Mouse (Mus musculus): ENCODE results near the gene Pigv.

Gene Pigv

DNA sequence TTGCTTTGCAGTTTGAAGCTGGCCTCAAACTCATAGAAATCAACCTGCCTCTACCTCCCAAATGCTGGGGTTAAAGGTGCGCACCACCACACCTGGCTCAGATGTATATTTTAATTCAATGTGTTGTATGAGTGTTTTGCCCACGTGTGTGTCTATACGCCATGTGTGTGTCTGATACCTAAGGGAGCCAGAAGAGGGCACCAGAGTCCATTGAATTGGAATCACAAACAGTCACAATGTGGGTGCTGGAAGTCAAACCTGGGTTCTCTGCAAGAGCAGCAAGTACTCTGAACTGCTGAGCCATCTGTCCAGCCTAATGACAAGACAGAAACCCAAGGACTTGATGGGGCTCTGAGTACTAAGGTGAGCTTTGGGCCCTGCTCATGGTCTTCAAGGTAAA is 27.3 kb downstream of the Pigv start:
- no peak for DNase-seq

DNA sequence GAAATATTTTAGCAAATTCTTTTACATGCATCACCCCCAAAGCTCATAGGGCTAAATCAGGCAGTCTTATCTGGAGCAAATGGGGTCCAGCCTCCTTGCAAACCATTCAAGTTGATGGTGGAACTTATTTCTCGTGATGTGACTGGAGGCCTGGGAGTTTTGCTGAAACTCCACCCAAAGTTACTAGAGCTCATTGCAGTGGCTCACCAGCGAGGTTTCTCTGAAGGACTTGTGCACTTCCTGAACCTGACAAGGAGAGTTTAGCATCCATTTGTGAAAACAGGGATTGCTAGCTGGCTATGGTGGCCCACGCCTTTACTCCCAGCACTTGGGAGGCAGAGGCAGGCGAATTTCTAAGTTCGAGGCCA is 38.4 kb downstream of the Pigv start:
- DNase-seq: no peak

DNA sequence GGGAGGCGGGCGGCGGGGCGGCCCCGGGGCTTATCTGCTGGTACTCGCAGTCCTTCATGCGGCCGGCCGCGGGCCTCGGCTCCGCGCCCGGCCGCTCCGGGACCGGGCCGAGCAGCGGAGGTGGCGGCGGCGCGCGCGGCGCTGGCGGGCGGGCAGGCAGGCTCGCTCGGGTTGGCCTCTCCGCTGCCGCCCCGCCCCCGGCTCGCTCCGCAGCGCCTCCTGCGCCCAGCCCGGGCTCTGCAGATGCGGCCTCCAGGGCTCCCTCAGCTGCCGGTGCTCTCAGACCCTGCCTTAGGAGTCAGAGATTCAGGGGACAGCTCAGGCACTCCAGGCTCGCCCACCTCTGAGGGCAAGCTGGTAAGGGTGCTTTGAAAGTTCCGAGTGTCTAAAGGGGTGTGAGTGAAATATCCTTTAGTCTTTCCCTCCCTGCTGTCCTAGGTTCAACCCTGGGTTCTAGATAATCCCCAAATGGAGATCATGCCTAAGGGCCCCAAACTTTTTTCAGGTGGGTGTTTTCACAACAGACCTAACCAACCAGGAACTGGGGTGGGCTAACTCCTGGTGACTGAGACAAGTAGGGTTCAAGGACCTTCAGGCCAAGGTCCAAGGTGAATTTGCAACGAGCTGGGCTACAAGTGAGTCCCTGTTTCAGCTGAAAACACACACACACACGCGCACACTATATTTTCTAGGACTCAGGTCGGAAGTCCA is 39.0 kb downstream of the Pigv start:
- peak; percentile 89 for DNase-seq

DNA sequence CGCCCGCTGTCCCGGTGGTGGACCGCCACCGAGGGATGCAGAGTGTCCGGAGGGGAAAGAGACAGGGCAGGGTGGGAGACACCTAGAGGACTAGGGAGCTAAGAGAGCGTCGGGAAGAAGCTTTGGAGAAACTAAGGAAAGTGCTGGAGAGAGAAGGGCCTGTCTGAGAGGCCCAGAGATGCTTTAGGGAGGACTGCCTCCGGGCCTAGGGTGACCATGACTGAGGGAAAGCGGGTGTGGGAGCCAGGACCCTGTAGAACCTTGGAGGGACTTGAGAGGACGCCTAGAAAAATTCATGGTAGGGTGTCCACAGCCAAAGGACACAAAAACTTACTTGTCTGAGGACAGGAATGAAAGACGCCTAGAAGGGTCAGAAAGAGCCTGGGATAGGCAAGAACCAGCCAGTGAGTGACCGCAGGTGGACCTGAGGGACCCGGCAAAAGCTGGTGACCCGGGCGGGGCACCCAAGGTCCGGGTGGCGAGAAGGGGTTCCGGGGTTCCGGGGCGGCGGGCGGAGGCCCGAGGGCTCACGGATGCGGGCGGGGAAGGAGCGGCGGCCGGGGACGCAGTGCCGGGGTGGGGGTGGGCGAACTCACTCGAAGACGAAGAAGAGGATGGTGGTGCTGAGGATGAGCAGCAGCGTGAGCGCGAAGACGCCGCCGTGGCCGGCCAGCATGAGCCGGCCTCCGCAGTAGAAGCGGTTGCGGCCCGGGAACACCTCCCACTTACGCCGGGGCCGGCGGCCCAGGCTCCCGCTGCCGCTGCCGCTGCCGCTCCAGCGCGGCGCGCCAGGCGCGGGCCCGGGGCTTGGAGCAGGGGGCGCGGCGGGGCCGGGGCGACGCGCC is 39.7 kb downstream of the Pigv start:
- DNase-seq: no peak

DNA sequence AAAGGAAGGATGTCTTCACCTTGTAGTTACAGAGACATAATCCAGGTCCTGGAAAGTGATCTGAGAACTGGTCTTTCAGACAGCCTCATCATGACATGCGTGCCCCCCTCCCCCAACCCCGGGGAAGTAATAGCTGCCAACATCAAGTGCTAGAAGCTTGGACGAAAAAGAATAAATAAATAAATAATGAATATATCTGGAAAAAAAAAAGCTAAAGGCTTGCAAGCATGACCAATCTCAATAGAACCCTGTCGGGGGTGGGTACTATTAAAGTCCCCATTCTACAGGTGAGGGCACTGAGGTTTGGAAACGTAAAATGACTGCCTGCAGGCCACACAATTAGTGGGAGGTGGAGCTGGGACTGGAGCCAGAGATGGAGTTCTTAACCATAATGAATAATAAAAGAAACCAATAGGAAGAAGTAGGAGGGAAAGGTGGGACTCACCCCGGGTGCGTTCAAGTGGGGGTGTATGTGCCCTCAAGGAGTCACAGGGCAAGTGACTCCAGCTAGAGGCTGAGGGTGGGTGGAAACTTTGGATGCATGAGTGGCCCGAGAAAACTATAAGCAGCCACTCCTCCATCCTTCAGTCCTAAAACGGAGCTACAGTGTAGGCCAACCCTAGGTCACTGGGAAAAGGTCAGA is 40.6 kb downstream of the Pigv start:
- DNase-seq: no peak

DNA sequence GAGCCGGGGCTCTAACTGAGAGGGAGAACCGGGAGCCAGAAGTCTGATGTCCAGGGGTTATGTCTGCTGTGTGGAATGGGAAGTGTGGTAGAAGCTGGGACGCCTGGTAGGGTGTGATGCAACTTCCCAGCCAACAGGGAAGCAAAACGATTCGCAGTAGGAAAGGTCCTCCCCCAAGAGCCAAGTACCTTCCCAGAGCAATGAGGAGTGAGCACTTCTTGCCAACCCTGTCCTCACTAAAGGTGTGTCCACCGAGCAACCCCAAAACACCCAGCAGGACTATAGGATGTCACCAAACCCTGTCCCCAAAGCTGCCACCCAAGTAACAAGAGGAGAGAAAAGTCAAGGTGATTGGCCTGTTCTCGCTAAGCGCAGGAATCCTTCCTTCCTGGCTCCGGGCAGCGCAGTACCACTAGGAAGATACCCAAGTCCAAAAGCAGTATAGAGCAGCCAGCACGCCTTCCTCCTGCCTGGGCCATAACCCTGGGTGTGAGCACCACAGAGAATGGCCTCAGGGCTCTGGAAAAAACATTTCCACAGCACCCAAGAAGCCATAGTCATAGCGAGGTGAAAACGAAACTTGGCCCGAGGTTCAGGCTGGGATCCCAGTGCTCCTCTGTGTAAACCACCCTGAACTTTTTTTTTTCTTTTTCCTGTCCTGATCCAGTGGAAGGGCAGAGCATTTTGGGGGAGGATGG is 41.2 kb downstream of the Pigv start:
- DNase-seq: no peak

DNA sequence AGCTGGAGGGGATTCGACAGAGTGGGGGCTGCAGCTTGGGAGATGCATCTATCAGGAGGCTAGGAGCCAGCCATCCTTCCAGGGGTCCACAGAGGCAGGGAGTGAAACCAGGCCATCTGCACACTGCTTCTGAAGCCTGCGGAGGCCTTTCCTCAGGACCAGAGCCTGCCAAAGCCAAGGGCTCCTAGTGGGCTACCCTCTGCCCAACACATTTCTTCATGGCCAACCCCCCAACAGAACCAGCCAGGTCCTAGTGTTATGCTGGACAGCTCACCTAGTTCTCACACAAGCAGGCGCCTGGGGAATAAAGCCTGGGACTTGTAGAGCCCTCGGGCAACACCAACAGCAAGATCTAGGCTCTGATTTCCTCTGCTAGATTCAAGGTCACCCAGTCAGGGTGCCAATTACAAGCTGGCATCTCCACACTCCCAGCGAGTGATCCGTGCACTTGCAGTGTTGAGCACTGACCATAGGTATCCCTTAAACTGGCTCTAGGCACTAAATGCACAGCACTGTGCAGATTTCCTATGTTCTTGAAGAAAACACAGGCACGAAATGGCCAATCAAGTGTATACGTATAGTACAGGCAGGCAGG is 42.0 kb downstream of the Pigv start:
- DNase-seq: no peak

DNA sequence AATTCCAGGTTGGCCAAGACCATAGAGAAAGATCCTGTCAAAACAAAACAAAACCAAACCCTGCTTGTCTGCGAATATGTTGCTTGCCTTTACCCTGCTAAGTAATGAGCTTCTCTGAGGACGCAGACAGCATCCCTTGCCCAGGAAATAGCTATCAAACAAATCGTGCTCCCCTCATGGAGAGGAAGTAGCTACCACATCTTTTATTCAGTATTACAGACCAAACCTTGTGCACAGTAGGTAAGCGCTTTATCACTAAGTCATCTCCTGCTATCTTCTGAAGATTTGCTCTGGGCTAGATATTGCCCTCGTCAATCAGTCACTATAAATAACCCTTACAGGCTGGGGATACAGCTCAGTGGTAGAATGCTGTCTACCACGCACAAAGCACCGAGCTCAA is 43.3 kb downstream of the Pigv start:
- no peak for DNase-seq

DNA sequence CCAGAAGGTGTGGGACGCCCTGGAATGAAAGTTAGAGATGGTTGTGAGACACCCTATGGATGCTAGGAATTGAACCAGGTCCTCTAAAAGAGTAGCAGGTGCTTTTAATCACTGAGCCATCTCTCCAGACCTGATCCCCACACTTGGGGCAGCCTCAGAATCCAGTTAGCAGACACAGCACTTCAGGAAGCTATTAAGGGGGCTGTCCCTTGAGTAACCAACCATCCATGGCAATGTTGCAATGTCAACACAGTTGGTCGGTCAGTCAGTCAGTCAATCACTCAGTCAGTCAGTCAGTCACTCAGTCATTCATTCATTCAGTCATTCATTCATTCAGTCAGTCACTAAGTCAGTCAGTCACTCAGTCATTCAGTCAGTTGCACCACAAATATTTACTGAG is 43.9 kb downstream of the Pigv start:
- DNase-seq: no peak

DNA sequence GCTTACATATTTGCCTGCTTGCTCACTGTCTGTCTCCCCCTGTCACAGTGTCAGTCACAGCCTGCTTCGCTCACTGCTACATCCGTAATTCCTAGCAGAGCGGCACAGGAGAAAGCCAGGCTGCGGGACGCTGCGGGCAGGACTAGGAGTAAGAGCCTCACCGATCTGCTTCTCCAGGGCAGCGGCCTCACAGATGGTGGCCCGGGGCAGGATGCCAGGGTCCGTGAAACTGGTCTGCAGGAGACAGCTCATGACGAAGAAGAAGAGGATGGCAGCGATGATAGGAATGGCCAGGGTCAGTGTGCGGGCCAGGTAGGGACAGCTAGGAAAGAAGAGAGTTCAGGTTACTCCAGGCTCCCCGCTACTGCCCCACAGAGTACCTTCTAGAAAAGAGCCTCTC is 45.4 kb downstream of the Pigv start:
- DNase-seq: no peak

DNA sequence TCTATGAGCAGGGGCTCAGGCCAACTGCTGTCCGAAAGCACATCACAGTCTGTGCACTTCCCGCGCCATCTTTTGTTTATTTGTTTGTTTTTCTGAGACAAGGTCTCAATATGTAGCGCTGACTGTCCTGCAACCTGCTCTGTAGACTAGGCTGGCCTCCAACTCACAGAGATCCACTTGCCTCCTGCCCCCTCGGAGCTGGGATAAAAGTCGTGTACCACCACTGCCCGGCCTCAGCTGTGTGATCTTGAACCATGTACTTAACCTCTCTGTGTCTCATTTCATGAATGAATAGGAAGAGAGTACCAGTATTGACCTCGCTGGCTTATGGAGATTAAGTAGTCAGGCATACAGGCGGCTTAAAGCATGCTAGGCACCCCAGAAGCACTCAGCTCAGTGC is 45.8 kb downstream of the Pigv start:
- DNase-seq: no peak

DNA sequence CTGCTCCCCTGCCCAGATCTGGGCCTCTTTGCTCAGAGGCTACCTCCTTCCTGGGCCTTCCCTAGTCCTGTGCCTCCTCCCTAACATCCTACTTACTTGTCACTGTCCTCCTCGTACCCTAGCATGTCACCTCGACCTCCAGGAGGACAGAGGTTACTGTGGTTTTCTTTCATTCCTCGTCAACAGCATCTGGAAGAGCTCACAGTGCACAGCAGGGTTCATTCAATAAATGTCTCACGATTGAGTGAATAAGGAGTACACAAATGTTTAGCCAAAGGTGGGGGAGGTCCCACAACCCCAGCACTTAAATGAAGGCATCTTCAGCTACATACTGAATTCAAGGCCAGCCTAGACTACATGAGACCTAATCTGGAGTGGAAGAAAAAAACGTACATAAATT is 46.2 kb downstream of the Pigv start:
- DNase-seq: no peak

DNA sequence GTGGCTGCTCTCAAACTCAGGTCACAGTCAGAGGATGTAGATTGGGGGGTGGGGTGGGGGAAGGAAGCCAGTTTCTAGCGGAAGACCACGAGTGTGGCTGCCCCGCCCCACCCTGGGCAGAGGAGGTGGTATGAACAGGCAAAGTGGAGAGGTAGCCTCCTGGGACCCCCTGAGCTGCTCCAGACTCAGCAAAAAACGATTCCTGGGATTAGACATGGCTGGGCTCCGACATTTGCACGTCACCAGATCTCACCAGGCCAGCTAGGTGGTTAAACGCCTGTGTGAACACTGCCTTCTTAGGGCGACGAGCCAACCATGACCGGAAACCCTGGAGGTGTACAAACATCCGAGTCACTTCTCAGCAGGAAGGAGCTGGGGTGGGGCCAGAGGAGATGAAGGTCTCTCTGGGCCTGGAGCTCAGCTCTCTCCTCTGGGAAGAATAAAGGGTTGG is 46.8 kb downstream of the Pigv start:
- no peak for DNase-seq

DNA sequence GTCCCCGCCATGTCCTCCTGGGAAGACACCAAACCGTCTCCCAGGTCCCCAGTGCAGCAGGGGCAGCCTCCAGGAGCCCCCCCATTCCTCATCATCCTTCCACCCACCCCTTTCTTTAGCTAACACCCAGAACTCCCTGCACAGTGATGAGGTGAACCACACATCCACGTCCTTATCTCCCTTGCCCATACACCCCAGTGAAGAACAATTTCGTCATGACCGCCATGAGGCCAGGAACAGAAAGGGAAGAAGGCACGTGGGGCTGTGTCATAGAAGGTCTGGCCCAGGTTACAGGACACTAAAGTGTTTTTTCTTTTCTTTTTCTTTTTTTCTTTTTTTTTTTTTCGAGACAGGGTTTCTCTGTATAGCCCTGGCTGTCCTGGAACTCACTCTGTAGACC is 47.6 kb downstream of the Pigv start:
- no peak for DNase-seq

DNA sequence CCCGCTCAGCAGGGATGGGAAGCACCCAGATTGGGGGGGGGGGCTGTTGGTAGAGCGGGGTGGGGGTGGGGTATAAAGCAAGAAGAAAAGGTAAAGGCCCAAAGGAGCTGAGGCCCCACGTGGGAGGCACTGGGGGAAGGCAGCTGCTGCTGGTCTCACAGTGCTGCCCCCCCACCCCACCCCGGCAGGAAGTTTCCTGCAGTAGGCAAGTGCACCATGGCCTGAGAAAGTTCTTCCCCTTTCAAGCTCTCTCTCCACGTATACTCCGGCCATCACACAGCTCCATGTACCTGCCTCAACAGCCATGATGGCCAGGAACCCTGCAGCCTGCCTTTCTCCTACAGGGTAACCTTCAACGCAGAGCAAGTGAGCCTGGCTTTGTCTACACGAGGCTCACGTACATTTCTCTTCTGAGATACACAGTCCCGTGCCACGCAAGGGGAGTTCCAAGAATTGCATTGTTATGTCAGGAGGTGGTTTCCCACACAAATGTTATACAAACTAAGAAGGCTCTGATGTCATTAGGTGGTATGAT is 50.2 kb downstream of the Pigv start:
- DNase-seq: no peak

DNA sequence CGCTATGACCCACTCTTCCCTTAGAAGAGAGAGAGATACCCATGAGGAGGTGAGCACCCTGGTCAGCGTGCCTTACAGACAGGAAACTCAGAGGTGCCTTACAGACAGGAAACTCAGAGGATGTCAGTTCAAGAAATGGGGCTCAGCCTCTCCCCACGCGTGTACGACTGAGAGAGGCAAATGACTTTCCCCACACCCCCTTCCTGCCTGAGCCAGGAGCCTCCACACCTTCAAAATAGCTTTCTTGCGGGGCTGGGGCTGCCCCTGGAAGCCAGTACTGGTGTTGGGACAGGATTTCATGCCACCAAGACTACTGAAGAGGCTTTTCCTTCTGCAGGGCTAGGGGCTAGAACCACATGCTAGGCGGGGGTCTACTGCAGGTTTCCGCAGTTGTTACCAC is 51.8 kb downstream of the Pigv start:
- DNase-seq: no peak

DNA sequence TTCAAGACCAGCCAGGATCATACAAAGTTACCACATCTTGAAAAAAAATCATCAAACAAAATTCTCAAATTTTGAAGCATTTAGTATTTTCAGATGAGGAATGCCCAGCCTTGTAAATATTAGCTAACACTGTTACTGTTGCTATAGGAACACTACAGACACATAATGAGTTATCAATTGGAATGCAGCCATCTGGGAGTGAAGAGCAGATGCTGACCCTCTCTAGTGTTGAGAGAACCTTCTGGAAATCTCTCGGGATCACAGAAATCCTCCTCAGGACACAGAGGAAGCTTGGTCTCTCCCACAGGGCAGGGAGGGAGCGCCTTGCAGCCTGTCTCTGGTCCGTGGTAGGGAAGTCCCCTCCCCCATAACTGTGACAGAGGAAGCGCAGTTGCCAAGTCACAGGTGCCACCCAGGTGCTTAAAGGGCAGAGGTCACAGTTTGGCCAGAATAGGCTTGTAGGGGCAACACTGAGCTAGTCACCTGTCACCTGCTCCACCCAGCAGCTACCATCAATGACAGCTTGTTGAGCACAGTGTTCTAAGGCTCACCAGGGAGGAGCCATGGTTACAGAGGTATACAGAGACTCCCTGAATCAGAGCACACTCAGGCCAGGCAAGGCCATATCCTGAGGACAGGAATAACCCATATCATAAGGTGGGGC is 52.8 kb downstream of the Pigv start:
- DNase-seq: no peak

DNA sequence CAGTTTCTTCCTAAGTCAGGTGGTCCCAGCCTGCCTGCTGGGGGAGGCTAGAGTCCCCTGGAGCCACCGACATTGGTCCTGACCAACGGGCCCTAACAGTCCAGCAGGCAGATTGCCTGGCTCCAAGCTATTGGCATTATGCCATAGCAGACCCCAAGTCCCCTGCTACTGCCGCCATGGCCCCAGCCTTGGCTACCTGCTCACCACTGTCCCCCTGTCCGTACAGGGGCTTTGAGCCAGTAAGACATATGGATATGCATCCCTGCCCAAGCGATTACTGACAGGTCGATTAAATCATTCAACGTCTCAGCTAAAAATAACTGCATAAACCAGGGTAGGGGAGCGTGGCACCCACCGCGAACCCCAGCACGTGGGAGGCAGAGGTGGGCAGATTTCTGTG is 54.5 kb downstream of the Pigv start:
- no peak for DNase-seq

DNA sequence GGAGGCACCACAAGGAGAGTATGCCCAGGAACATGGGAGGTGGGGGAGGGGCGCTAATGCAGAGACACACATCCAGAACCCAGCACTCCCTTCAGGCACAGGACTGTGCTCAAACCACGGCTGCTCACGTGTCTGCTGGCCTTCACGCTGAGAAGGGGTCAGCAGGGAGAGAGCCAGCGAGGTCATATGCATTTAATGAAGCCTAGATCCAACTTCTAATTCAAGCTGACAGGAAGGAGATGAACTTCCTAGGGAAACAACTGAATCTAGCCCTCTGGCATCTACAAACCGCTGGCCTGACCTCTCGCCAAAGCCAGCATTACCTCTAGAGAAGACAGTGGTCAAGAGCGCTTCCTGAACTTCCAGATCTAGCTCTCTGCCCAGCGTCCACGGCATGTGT is 57.0 kb downstream of the Pigv start:
- DNase-seq: no peak

DNA sequence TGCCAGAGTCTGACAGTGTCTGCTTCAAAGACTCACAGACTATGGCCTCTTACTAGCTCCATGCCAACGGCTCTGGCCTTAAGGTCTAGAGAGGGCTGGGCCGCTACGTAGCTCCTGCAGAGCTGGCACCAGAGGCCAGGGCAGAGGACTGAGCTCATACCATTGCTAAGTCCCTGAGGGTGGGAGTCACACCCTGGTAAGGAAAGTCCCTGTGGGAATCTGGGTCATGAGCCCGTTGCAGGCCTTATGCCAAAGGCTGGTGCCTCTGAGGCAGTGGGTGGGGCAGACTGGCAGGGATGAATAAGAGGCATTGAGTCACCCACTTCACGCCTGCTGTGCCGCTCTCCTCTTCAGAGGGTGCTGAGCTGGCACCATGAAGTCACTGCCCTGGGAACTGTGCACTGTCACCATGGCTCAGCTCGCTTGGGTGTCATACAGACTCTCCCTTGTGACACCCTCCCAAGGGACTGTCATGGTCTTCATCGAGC is 58.1 kb downstream of the Pigv start:
- peak; percentile 71 for DNase-seq

DNA sequence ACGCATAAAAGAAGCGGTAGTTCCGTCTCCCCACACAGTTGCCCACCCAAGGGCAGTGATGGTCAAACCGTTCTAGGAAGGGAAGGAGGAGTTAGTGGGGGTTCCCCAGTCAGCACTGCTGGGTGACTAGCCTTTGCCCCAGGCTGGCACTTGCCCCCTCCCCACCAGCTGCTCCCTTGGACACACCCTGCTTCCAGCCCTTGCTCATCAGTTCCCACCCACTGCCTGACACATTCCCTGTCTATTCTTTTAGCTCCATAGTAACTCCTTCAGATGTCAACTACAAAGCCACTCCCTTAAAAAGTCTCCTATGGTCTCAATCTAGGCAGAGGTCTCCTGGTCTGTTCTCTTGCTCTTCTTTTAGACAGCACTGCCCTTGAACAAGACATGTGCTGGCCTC is 58.6 kb downstream of the Pigv start:
- no peak for DNase-seq

DNA sequence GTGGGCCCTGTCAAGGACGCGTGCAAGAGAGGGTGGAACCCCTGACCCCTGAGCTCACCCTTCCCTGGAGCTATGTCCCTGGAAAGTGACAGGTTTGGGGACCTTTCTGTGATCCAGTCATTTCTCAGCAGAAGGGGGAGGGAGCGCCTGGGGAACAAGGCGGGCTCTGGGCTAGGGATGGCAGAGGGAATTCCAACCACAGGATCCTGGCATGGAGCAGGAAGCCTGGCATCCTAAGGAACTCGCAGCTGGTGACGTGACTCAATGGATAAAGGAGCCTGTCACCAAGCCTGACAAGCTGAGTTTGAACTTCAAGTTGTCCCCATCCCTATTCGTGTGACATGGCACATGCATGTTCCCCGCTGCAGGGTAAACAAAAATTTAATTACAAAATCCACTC is 59.4 kb downstream of the Pigv start:
- DNase-seq: no peak
